Mouse (Mus musculus): ENCODE measurements at regions not wholly inside any gene's neighbourhood (a gene's known extent, or its start where the extent isn't known, plus 50 kb on each side); places are given as distances from the start of the nearest gene placed in this dataset.

- no peak for TF ChIP-seq CTCF (IDR thresholded peaks at IDR 0.05; ENCODE audit: low read depth, low read length)
- TF ChIP-seq POLR2A (IDR thresholded peaks at IDR 0.05; ENCODE audit: borderline replicate concordance, low read depth, low read length) = no peak
- Histone ChIP-seq H3K27ac (ENCODE audit: insufficient read depth, low read depth, low read length) (no peak overlapping the region), H3K4me1 (ENCODE audit: control insufficient read depth, insufficient read depth, low read length) (peaks cover 6% of the 10 kb centered on the region), H3K4me3 (ENCODE audit: insufficient read depth, low read length) (no peak overlapping the region)
Measured at GRCm38 (mm10) chr13:110741576-110742206, 346.8 kb downstream of the Plk2 start.

- H3K4me1 ChIP-seq (ENCODE audit: control insufficient read depth, insufficient read depth, low read length) = peaks cover 14% of the 10 kb centered on the region
- peak overlapping the region; percentile 74 for H3K27ac ChIP-seq (ENCODE audit: insufficient read depth, low read depth, low read length)
- H3K4me3 ChIP-seq (ENCODE audit: insufficient read depth, low read length) = no peak overlapping the region
- TF ChIP-seq CTCF (IDR thresholded peaks at IDR 0.05; ENCODE audit: low read depth, low read length) = no peak
- TF ChIP-seq POLR2A (IDR thresholded peaks at IDR 0.05; ENCODE audit: borderline replicate concordance, low read depth, low read length) = no peak
Measured at GRCm38 (mm10) chr13:110747223-110747868, 352.5 kb downstream of the Plk2 start.

GRCm38 (mm10) chr13:110752746-110753145 is 357.9 kb downstream of the Plk2 start:
- Histone ChIP-seq H3K4me3 (ENCODE audit: insufficient read depth, low read length) (no peak overlapping the region), H3K27ac (ENCODE audit: insufficient read depth, low read depth, low read length) (no peak overlapping the region), H3K4me1 (ENCODE audit: control insufficient read depth, insufficient read depth, low read length) (peaks cover 22% of the 10 kb centered on the region)
- no peak for TF ChIP-seq CTCF (IDR thresholded peaks at IDR 0.05; ENCODE audit: low read depth, low read length)
- TF ChIP-seq POLR2A (IDR thresholded peaks at IDR 0.05; ENCODE audit: borderline replicate concordance, low read depth, low read length) = no peak

GRCm38 (mm10) chr13:110754548-110754947 is 359.7 kb downstream of the Plk2 start:
- peaks cover 15% of the 10 kb centered on the region for H3K4me1 ChIP-seq (ENCODE audit: control insufficient read depth, insufficient read depth, low read length)
- no peak overlapping the region for H3K27ac ChIP-seq (ENCODE audit: insufficient read depth, low read depth, low read length)
- TF ChIP-seq CTCF (IDR thresholded peaks at IDR 0.05; ENCODE audit: low read depth, low read length) (no peak), POLR2A (IDR thresholded peaks at IDR 0.05; ENCODE audit: borderline replicate concordance, low read depth, low read length) (no peak)
- no peak overlapping the region for H3K4me3 ChIP-seq (ENCODE audit: insufficient read depth, low read length)

- H3K27ac ChIP-seq (ENCODE audit: insufficient read depth, low read depth, low read length) = no peak overlapping the region
- H3K4me3 ChIP-seq (ENCODE audit: insufficient read depth, low read length) = no peak overlapping the region
- peaks cover 13% of the 10 kb centered on the region for H3K4me1 ChIP-seq (ENCODE audit: control insufficient read depth, insufficient read depth, low read length)
- TF ChIP-seq CTCF (IDR thresholded peaks at IDR 0.05; ENCODE audit: low read depth, low read length) (no peak), POLR2A (IDR thresholded peaks at IDR 0.05; ENCODE audit: borderline replicate concordance, low read depth, low read length) (no peak)
Measured at GRCm38 (mm10) chr13:110756877-110757276, 362.0 kb downstream of the Plk2 start.

GRCm38 (mm10) chr13:110769210-110769609 is 374.4 kb downstream of the Plk2 start:
- H3K4me3 ChIP-seq (ENCODE audit: insufficient read depth, low read length) = no peak overlapping the region
- H3K27ac ChIP-seq (ENCODE audit: insufficient read depth, low read depth, low read length) = no peak overlapping the region; the same call in 1 of the 2 replicates
- H3K4me1 ChIP-seq (ENCODE audit: control insufficient read depth, insufficient read depth, low read length) = peaks cover 12% of the 10 kb centered on the region
- TF ChIP-seq POLR2A (IDR thresholded peaks at IDR 0.05; ENCODE audit: borderline replicate concordance, low read depth, low read length) (no peak), CTCF (IDR thresholded peaks at IDR 0.05; ENCODE audit: low read depth, low read length) (no peak)

- Histone ChIP-seq H3K4me1 (ENCODE audit: control insufficient read depth, insufficient read depth, low read length) (no peaks in the 10 kb centered on the region; the same call in 1 of the 2 replicates), H3K4me3 (ENCODE audit: insufficient read depth, low read length) (no peak overlapping the region), H3K27ac (ENCODE audit: insufficient read depth, low read depth, low read length) (no peak overlapping the region)
Measured at GRCm38 (mm10) chr13:110775251-110775650, 380.4 kb downstream of the Plk2 start.

GRCm38 (mm10) chr13:110784162-110784785 is 389.4 kb downstream of the Plk2 start:
- Histone ChIP-seq H3K4me3 (ENCODE audit: insufficient read depth, low read length) (no peak overlapping the region), H3K27ac (ENCODE audit: insufficient read depth, low read depth, low read length) (no peak overlapping the region), H3K4me1 (ENCODE audit: control insufficient read depth, insufficient read depth, low read length) (peaks cover 5% of the 10 kb centered on the region)
- TF ChIP-seq CTCF (IDR thresholded peaks at IDR 0.05; ENCODE audit: low read depth, low read length) = no peak
- TF ChIP-seq POLR2A (IDR thresholded peaks at IDR 0.05; ENCODE audit: borderline replicate concordance, low read depth, low read length) = no peak

More at GRCm38 (mm10) chr13:110775251-110775650, 380.4 kb downstream of the Plk2 start:
- no peak for TF ChIP-seq POLR2A (IDR thresholded peaks at IDR 0.05; ENCODE audit: borderline replicate concordance, low read depth, low read length)
- TF ChIP-seq CTCF (IDR thresholded peaks at IDR 0.05; ENCODE audit: low read depth, low read length) = no peak

- TF ChIP-seq POLR2A (IDR thresholded peaks at IDR 0.05; ENCODE audit: borderline replicate concordance, low read depth, low read length) = no peak
- TF ChIP-seq CTCF (IDR thresholded peaks at IDR 0.05; ENCODE audit: low read depth, low read length) = no peak
- Histone ChIP-seq H3K4me3 (ENCODE audit: insufficient read depth, low read length) (no peak overlapping the region), H3K27ac (ENCODE audit: insufficient read depth, low read depth, low read length) (no peak overlapping the region), H3K4me1 (ENCODE audit: control insufficient read depth, insufficient read depth, low read length) (peaks cover 5% of the 10 kb centered on the region)
Measured at GRCm38 (mm10) chr13:110784822-110785221, 390.0 kb downstream of the Plk2 start.

- Histone ChIP-seq H3K4me1 (ENCODE audit: control insufficient read depth, insufficient read depth, low read length) (peaks cover 12% of the 10 kb centered on the region), H3K4me3 (ENCODE audit: insufficient read depth, low read length) (peak overlapping the region; percentile 1; the same call in 1 of the 2 replicates), H3K27ac (ENCODE audit: insufficient read depth, low read depth, low read length) (no peak overlapping the region)
- TF ChIP-seq POLR2A (IDR thresholded peaks at IDR 0.05; ENCODE audit: borderline replicate concordance, low read depth, low read length) = no peak
- no peak for TF ChIP-seq CTCF (IDR thresholded peaks at IDR 0.05; ENCODE audit: low read depth, low read length)
Measured at GRCm38 (mm10) chr13:110798313-110798712, 403.5 kb downstream of the Plk2 start.
